Mouse (Mus musculus) spleen, postnatal 4 days (tissue): ENCODE data around the gene Dcaf5.

ENCODE experiments used
- DNase-seq, 2 experiments: peaks; one replicate each; pipeline ENCODE4 v3.0.0; 2022; ENCODE audit warnings: low spot score in 2 of 2

Gene Dcaf5

GRCm38 (mm10) chr12:80340936-80341335, 95.5 kb downstream of the Dcaf5 start:
- no peak for DNase-seq

GRCm38 (mm10) chr12:80334162-80334561, 102.2 kb downstream of the Dcaf5 start:
- DNase-seq = no peak

GRCm38 (mm10) chr12:80331634-80332033, 104.8 kb downstream of the Dcaf5 start:
- DNase-seq = peak in 1 of 2 experiments; percentile 47

- no peak for DNase-seq
Observed at GRCm38 (mm10) chr12:80330819-80331218, 105.6 kb downstream of the Dcaf5 start.

- DNase-seq = no peak
Observed at GRCm38 (mm10) chr12:80329641-80330040, 106.8 kb downstream of the Dcaf5 start.

- no peak for DNase-seq
Observed at GRCm38 (mm10) chr12:80326047-80326446, 110.4 kb downstream of the Dcaf5 start.

- no peak for DNase-seq
Observed at GRCm38 (mm10) chr12:80324785-80325131, 111.6 kb downstream of the Dcaf5 start.

GRCm38 (mm10) chr12:80324051-80324784, 112.2 kb downstream of the Dcaf5 start:
- no peak for DNase-seq

- DNase-seq = no peak
Observed at GRCm38 (mm10) chr12:80323371-80324050, 112.9 kb downstream of the Dcaf5 start.

GRCm38 (mm10) chr12:80322494-80322893, 113.9 kb downstream of the Dcaf5 start:
- no peak for DNase-seq

- no peak for DNase-seq
Observed at GRCm38 (mm10) chr12:80319062-80319461, 117.3 kb downstream of the Dcaf5 start.

GRCm38 (mm10) chr12:80315321-80315720, 121.1 kb downstream of the Dcaf5 start:
- no peak for DNase-seq

GRCm38 (mm10) chr12:80311959-80312669, 124.3 kb downstream of the Dcaf5 start:
- DNase-seq = no peak

- no peak for DNase-seq
Observed at GRCm38 (mm10) chr12:80307556-80307955, 128.8 kb downstream of the Dcaf5 start.

GRCm38 (mm10) chr12:80304518-80304917, 131.9 kb downstream of the Dcaf5 start:
- no peak for DNase-seq

GRCm38 (mm10) chr12:80300833-80301456, 135.5 kb downstream of the Dcaf5 start:
- no peak for DNase-seq

- DNase-seq = no peak
Observed at GRCm38 (mm10) chr12:80298714-80299113, 137.7 kb downstream of the Dcaf5 start.

GRCm38 (mm10) chr12:80291895-80292435, 144.4 kb downstream of the Dcaf5 start:
- no peak for DNase-seq

GRCm38 (mm10) chr12:80290964-80291363, 145.4 kb downstream of the Dcaf5 start:
- DNase-seq = no peak

- DNase-seq = no peak
Observed at GRCm38 (mm10) chr12:80290483-80290882, 145.9 kb downstream of the Dcaf5 start.

GRCm38 (mm10) chr12:80289722-80290121, 146.7 kb downstream of the Dcaf5 start:
- no peak for DNase-seq

- DNase-seq = no peak
Observed at GRCm38 (mm10) chr12:80285890-80286289, 150.5 kb downstream of the Dcaf5 start.
